Comparison of ENCODE assay signal across 11 mouse cellular contexts in genomic region chrX:100943640-100944039, GRCm38 (mm10).
DNase-seq lines count a peak whose midpoint lies in the region; ATAC-seq and TF ChIP-seq lines count a peak whose summit lies in the region.
"Had no signal": no experiment of that assay in that cellular context is flagged by ENCODE, and none has a peak within 500 bp of the region (broad histone marks: within the 10 kb centered on the region; RNA-seq: fewer than 3 reads in every experiment).

No protein-coding gene starts in this region.

- TF ChIP-seq CTCF in kidney, adult 2 months (conservative IDR thresholded peaks at IDR 0.05; ENCODE audit: insufficient read depth, insufficient read length, low read depth, low read length): no peak

- DNase-seq in cerebellum, postnatal 10 days: peak; percentile 7 to 53
- no peak for DNase-seq in cerebellum, adult 8-10 months
- DNase-seq in kidney, adult 2 months: peak; percentile 2
- DNase-seq in midbrain, embryonic 14.5 days: peak; percentile 70
- DNase-seq in gastrocnemius, postnatal 10 days: no peak
- no peak for DNase-seq in gastrocnemius, adult 8-10 months (ENCODE audit: low spot score in 2 of 2)
- DNase-seq: adrenal gland, adult 2 months had no signal

- no peak overlapping the region for H3K4me3 ChIP-seq in kidney, adult 2 months (ENCODE audit: insufficient read depth, low read depth, low read length)
- H3K4me3 ChIP-seq in kidney, embryonic 14.5 days (ENCODE audit: low read length): no peak overlapping the region
- no peak overlapping the region for H3K4me3 ChIP-seq in midbrain, embryonic 14.5 days (replicated peaks; ENCODE audit: low read depth, low read length)
- no peak overlapping the region for H3K4me3 ChIP-seq in midbrain, embryonic 16.5 days (ENCODE audit: low read depth, low read length)

- ATAC-seq in kidney, embryonic 14.5 days (ENCODE audit: low FRiP score, low TSS enrichment): no peak
- no peak for ATAC-seq in midbrain, embryonic 14.5 days (ENCODE audit: low FRiP score, low TSS enrichment)
- no peak for ATAC-seq in midbrain, embryonic 16.5 days
- ATAC-seq: forebrain, embryonic 16.5 days had no signal

- no peak overlapping the region for H3K9ac ChIP-seq in kidney, embryonic 14.5 days (ENCODE audit: low read depth, low read length)
- no peak overlapping the region for H3K9ac ChIP-seq in midbrain, embryonic 14.5 days (replicated peaks; ENCODE audit: low read length)
- H3K9ac ChIP-seq in midbrain, embryonic 16.5 days (ENCODE audit: low read depth, low read length): no peak overlapping the region
- H3K9ac ChIP-seq: liver, embryonic 14.5 days had no signal

- H3K36me3 ChIP-seq in kidney, adult 2 months (ENCODE audit: control insufficient read depth, insufficient read depth, low read length): no peaks in the 10 kb centered on the region
- H3K36me3 ChIP-seq in kidney, embryonic 14.5 days (ENCODE audit: control insufficient read depth, insufficient read depth, low read length): no peaks in the 10 kb centered on the region
- H3K36me3 ChIP-seq in midbrain, embryonic 14.5 days (ENCODE audit: control insufficient read depth, insufficient read depth, low read length): no peaks in the 10 kb centered on the region
- H3K36me3 ChIP-seq in midbrain, embryonic 16.5 days (ENCODE audit: control insufficient read depth, insufficient read depth, low read length): no peaks in the 10 kb centered on the region

- H3K4me1 ChIP-seq in kidney, adult 2 months (ENCODE audit: control insufficient read depth, insufficient read depth, low read length): no peaks in the 10 kb centered on the region
- H3K4me1 ChIP-seq in kidney, embryonic 14.5 days (ENCODE audit: control insufficient read depth, insufficient read depth, low read length): no peaks in the 10 kb centered on the region
- H3K4me1 ChIP-seq in midbrain, embryonic 14.5 days (ENCODE audit: control insufficient read depth, insufficient read depth, low read length): no peaks in the 10 kb centered on the region
- no peaks in the 10 kb centered on the region for H3K4me1 ChIP-seq in midbrain, embryonic 16.5 days (ENCODE audit: control insufficient read depth, insufficient read depth, low read length)

- WGBS in kidney, adult 2 months: 18% methylated on average over 2 of the region's 2 CpGs
- 44% methylated on average over 2 of the region's 2 CpGs for WGBS in kidney, embryonic 14.5 days
- 39% methylated on average over 2 of the region's 2 CpGs for whole genome bisulfite sequencing in midbrain, embryonic 14.5 days
- 46% methylated on average over 2 of the region's 2 CpGs for WGBS in midbrain, embryonic 16.5 days

- TF ChIP-seq POLR2A in kidney, adult 2 months (IDR thresholded peaks at IDR 0.05; ENCODE audit: low read depth, low read length): no peak

- H3K27me3 ChIP-seq in kidney, adult 2 months (replicated peaks; ENCODE audit: control insufficient read depth, insufficient read depth, low read length): no peaks in the 10 kb centered on the region
- no peaks in the 10 kb centered on the region for H3K27me3 ChIP-seq in kidney, embryonic 14.5 days (ENCODE audit: control insufficient read depth, insufficient read depth, low read length)
- no peaks in the 10 kb centered on the region for H3K27me3 ChIP-seq in midbrain, embryonic 14.5 days (ENCODE audit: control insufficient read depth, insufficient read depth, low read length)
- no peaks in the 10 kb centered on the region for H3K27me3 ChIP-seq in midbrain, embryonic 16.5 days (ENCODE audit: control insufficient read depth, insufficient read depth, low read depth, low read length)

- no peak overlapping the region for H3K4me2 ChIP-seq in kidney, embryonic 14.5 days (replicated peaks; ENCODE audit: low read depth, low read length)
- H3K4me2 ChIP-seq in midbrain, embryonic 14.5 days (ENCODE audit: low read length): no peak overlapping the region
- H3K4me2 ChIP-seq in midbrain, embryonic 16.5 days (ENCODE audit: low read length): no peak overlapping the region

- no peak overlapping the region for H3K27ac ChIP-seq in kidney, adult 2 months (ENCODE audit: insufficient read depth, low read depth, low read length)
- H3K27ac ChIP-seq in kidney, embryonic 14.5 days (ENCODE audit: low read depth, low read length): no peak overlapping the region
- no peak overlapping the region for H3K27ac ChIP-seq in midbrain, embryonic 14.5 days (replicated peaks; ENCODE audit: low read depth, low read length)
- no peak overlapping the region for H3K27ac ChIP-seq in midbrain, embryonic 16.5 days (ENCODE audit: low read length)
- H3K27ac ChIP-seq: liver, embryonic 14.5 days had no signal

- H3K9me3 ChIP-seq in kidney, embryonic 14.5 days (ENCODE audit: control insufficient read depth, low read length): no peaks in the 10 kb centered on the region
- no peaks in the 10 kb centered on the region for H3K9me3 ChIP-seq in midbrain, embryonic 14.5 days (ENCODE audit: control insufficient read depth, low read length)
- no peaks in the 10 kb centered on the region for H3K9me3 ChIP-seq in midbrain, embryonic 16.5 days (replicated peaks; ENCODE audit: control insufficient read depth, low read length, poor library complexity, severe bottlenecking)

Comparison
In these comparisons a context has a peak if more than half of its experiments do, and no peak if none do; other contexts are left out.
1. DNase-seq: peak in cerebellum, postnatal 10 days (2 of 2), kidney, adult 2 months (single experiment) and midbrain, embryonic 14.5 days (single experiment); none in cerebellum, adult 8-10 months (single experiment), gastrocnemius, postnatal 10 days (single experiment) and gastrocnemius, adult 8-10 months (0 of 2).